Mouse (Mus musculus) adrenal gland, postnatal 4 days (tissue): ENCODE measurements around the gene Zfp747. TPM values are rescaled to one million over a fixed set of nuclear protein-coding genes. Genes with fewer than 3 reads are reported as not detected.
"Not testable (repeated sequence)": the region's sequence is repeated elsewhere in the genome, so short reads cannot be mapped to it uniquely, and the experiment has no call there.

Experiments used
- DNase-seq, 2 experiments: peaks; one replicate each; pipeline ENCODE4 v3.0.0; 2021 to 2022; ENCODE audit warnings: low spot score in 2 of 2, mixed read lengths in 2 of 2
- long read RNA-seq, 2 experiments: library from polyadenylated mRNA; stranded (forward); transcript quantifications; one replicate each; pipeline ENCODE4 v2.0.0; 2021
- total RNA-seq, 2 experiments: library from RNA; stranded (reverse); gene quantifications; 2 replicates each; pipeline ENCODE4 v1.2.3; 2021

The Zfp747 gene
- total RNA-seq: 10 to 100 TPM in 1 of 2 experiments, 1 to 10 TPM in 1; 9.9 to 10.4 TPM
- long read RNA-seq, experiment 1, transcript Zfp747-201 (3 exons, 2,684 nt): major isoform, 10 of 12 reads
- long read RNA-seq, experiment 1, partial matches to known transcripts: 0 of 12 reads
- long read RNA-seq, experiment 1, other reads (novel, unspliced or antisense): 2 of 12 reads
- long read RNA-seq, experiment 2, transcript Zfp747-201 (3 exons, 2,684 nt): major isoform, 8 of 11 reads
- long read RNA-seq, experiment 2, partial matches to known transcripts: 0 of 11 reads
- long read RNA-seq, experiment 2, other reads (novel, unspliced or antisense): 2 of 11 reads

- peak; percentile 66 to 86 for DNase-seq
These were observed at the start of gene Zfp747 for GRCm38 (mm10) chr7:127375271-127376245. TSS of gene Zfp747 (minus strand) at chr7:127376050.

DNA sequence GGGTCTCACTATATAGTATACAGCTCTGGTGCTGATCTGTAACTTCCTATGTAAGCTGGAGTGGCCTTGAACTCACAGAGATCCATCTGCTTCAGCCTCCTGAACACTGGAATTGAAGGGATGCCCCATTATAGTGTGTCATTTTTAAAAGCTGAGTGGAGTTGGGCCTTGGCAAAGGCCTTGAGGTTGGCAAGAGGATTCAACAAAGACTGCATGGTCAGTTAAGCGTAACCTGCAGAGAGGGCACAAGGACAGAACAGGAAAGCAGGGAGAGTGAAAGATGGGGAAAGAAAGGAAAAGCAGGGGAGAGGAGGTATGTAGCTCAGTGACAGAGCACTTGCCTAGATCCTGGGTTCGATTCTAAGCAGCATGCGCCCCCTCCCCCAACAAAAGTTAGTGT lies 49.4 kb upstream of the Zfp747 start:
- no peak for DNase-seq

DNA sequence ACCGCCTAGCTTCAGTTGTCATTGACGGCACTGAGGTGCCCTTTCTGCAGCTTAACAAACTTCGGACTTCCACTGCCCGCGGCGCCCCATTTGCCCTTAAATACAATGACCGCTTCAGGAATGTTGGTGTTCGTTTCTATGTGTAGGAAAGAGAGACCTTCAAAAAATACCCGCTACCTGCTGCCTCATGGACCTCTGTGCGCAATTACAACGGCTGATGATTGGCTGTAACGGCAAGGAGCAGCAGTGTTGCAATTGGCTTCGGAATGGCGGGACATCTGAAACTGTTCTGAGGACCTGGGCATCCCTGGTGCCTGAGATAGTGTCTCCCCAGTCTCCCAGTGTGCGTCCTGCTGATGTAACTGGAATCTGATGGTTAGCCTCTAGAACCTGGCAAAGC lies 46.4 kb upstream of the Zfp747 start:
- DNase-seq: no peak

DNA sequence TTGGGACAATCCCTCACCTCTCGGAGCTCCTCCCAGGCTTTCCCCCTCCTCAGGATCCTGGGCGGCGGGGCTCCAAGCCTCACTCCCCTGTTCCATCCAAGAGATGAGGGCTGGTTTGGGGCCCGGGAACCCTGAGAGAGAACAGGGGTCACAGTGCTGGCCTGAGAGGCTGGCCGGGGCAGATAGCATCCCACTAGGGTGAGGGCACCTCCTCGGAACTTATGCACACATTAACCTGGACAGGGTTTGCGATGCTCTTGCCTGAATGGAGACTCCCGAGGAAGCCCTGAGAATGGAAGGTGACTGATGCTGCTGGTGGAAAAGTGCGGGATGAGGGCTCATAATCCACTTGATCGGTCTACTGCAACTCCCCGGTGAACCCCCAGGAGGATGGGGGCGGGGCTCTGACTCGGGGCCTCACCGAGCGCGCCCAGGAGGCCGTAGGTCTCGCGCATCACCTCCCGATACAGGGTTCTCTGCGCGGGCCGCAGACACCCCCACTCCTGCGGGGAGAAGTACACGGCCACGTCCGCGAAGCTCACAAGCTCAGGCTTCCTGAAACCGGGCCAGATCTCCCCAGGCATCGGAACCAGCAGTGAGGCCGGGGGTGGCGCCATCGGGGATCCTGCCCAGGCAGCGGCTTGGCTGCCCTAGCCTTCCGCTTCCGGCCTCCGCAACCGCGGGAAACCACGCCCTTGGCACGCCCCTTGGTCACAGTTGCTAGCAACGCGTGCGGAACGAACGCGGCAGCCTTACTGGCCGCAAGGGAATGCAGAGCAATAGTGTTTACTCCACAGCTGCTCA lies 45.7 kb upstream of the Zfp747 start, which contains the start of gene Zfp688:
Zfp688 (minus strand) TSS at position 681 of the 804 bp plus-strand sequence.
- peak; percentile 88 to 92 for DNase-seq

GRCm38 (mm10) chr7:127411418-127411817 lies 35.6 kb upstream of the Zfp747 start:
- DNase-seq: no peak

- peak; percentile 59 to 79 for DNase-seq
These were observed 30.4 kb upstream of the Zfp747 start, which contains the start of gene Zfp764 for GRCm38 (mm10) chr7:127406002-127406987. TSS of gene Zfp764 (minus strand) at chr7:127406822.

GRCm38 (mm10) chr7:127404101-127404500 lies 28.3 kb upstream of the Zfp747 start:
- DNase-seq: not testable (repeated sequence)

GRCm38 (mm10) chr7:127402980-127403379 lies 27.1 kb upstream of the Zfp747 start:
- DNase-seq: no peak

- DNase-seq: no peak
These were observed 24.5 kb upstream of the Zfp747 start for GRCm38 (mm10) chr7:127400355-127400754.

DNA sequence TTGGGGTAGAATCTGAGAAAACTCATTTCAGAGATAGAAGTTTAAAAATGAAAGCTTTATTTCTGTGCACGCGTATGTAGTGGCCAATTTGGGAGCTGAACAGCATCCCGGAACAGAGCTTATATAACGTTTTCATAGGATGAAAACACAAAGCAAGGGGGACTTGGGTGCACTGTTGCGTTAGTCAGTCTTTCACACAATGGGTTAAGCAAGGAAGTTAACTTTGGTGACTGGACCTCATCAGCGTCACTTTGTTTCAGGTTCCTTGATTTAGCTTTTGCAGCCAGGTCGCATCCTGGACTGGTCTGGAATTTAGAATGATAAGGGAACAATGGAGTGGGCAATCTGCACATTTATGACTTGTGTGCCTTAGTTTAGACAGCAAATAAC lies 18.1 kb upstream of the Zfp747 start:
- DNase-seq: no peak

GRCm38 (mm10) chr7:127393157-127393943 lies 17.5 kb upstream of the Zfp747 start, which contains the start of gene E430018J23Rik:
TSS of gene E430018J23Rik (minus strand) at chr7:127393629.
- DNase-seq: peak; percentile 76 to 91

DNA sequence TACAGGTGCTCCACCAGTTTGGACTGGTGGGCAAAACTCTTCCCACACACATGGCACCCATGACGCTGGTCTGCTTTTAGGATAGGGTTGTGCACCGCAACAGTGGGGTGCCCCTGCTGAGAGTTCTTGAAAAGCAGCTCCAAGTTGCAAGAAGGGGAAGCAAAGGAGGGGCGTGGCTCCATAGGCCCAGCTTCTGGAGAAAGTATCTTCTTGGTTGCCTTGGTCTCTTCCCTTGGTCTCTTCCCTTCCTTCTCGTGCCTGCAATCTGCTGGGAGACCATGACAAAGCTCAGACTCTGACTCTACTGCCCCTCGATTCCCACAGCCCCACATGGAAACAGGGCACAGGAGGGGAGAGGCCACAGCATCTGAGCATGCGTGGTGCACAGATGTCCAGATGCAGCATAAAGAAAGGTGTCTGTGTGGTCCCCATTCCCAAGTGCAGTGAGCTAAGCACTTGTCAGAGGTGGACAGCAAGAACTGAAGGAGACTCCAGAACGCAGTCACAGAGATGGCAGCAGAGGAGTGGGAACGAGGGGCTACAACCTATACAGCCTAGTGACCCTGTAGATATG lies 16.5 kb upstream of the Zfp747 start:
- no peak for DNase-seq

- no peak for DNase-seq
These were observed 15.7 kb upstream of the Zfp747 start for GRCm38 (mm10) chr7:127391538-127391937.

DNA sequence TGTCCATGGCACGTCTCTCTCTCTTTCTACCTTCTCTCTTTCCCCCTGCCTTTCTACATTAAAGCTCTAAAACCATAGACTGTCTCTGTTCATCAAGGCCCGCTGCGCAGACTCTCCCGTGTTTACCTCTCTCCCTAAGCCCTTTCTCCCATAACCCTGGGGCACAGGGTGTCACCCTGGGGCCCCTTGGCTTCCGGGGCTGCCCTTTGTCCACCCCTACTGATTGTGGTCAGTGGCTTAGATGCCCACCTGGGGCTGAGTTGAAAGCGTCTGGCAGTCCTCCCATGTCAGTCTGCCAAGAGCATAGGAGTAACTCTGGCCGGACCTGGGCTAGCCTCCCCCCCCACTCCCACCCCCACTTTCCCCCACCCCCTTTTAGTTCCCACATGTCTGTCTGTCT lies 14.5 kb upstream of the Zfp747 start:
- DNase-seq: no peak

DNA sequence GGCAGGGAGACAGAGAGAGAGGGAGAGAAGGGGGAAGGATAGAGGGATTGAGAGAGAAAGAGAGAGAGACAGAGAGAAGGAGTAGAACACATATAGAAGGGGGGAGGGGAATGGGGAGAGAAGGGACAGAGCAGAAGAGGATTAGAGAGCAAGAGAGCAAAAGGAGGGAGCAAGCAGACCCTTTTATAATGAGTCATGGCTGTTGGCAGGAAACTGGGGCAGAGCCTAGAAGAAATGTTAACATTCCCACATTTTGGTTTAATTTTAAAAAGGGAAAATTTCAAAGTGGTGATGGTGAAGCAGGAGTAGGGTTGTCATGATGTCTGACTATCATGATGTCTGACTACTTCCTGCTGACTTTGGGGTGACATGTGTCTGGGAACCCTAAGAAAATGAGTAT lies 12.4 kb upstream of the Zfp747 start:
- DNase-seq: not testable (repeated sequence)

GRCm38 (mm10) chr7:127386641-127387392 lies 11.0 kb upstream of the Zfp747 start, which contains the start of gene 9130019O22Rik:
TSS of gene 9130019O22Rik (minus strand) at chr7:127387166.
- DNase-seq: peak; percentile 56 to 76

GRCm38 (mm10) chr7:127385560-127385959 lies 9.7 kb upstream of the Zfp747 start:
- not testable (repeated sequence) for DNase-seq
